Mouse (Mus musculus) neural tube, embryonic 14.5 days (tissue): ENCODE measurements at regions not wholly inside any gene's neighbourhood (a gene's known extent, or its start where the extent isn't known, plus 50 kb on each side); places are given as distances from the start of the nearest gene placed in this dataset.

Experiments
- ATAC-seq: fragments of 200-750 bp; cut with Nextera tagmentation; 2 replicates; pipeline ENCODE4 v1.8.0; 2017; ENCODE audit warnings: low read depth, mild to moderate bottlenecking, moderate TSS enrichment, moderate library complexity
- H3K27ac ChIP-seq: fragments of 300-500 bp; sonication (generic); 2 replicates; pipeline ENCODE4 v1.5.1; 2014; ENCODE audit warnings: low read depth, mild to moderate bottlenecking, control low read depth, low read length, moderate library complexity, mixed read lengths
- H3K27me3 ChIP-seq: fragments of 300-500 bp; sonication (generic); 2 replicates; pipeline ENCODE4 v1.6.1; 2014; ENCODE audit warnings: low read length; ENCODE audit not compliant: control insufficient read depth, insufficient read depth
- H3K36me3 ChIP-seq: fragments of 300-500 bp; sonication (generic); 2 replicates; pipeline ENCODE4 v1.6.1; 2014; ENCODE audit warnings: low read length, mixed read lengths; ENCODE audit not compliant: control insufficient read depth, insufficient read depth
- H3K4me1 ChIP-seq: fragments of 300-500 bp; sonication (generic); 2 replicates; pipeline ENCODE4 v1.6.1; 2014; ENCODE audit warnings: low read length; ENCODE audit not compliant: control insufficient read depth, insufficient read depth
- H3K4me2 ChIP-seq: fragments of 300-500 bp; sonication (generic); 2 replicates; pipeline ENCODE4 v1.6.1; 2014; ENCODE audit warnings: mild to moderate bottlenecking, low read depth, low read length, control low read depth
- H3K4me3 ChIP-seq: fragments of 300-500 bp; sonication (generic); 2 replicates; pipeline ENCODE4 v1.5.1; 2014; ENCODE audit warnings: low read depth, low read length, control low read depth, mixed read lengths
- H3K9ac ChIP-seq: fragments of 300-500 bp; sonication (generic); replicated peaks from 2 replicates; pipeline ENCODE4 v1.6.1; 2014; ENCODE audit warnings: low read depth, mild to moderate bottlenecking, control low read depth, low read length, mixed read lengths
- H3K9me3 ChIP-seq: fragments of 300-500 bp; sonication (generic); 2 replicates; pipeline ENCODE4 v1.6.1; 2016; ENCODE audit warnings: low read length; ENCODE audit not compliant: control insufficient read depth
- WGBS: fragments of 180-500 bp; shearing (Covaris S2); extraction: QIAGEN DNeasy Blood & Tissue Kit; methylation state at CpG from one replicate; pipeline ENCODE4 v1.1.7; 2014; 5-methylcytosine and 5-hydroxymethylcytosine counted together

DNA sequence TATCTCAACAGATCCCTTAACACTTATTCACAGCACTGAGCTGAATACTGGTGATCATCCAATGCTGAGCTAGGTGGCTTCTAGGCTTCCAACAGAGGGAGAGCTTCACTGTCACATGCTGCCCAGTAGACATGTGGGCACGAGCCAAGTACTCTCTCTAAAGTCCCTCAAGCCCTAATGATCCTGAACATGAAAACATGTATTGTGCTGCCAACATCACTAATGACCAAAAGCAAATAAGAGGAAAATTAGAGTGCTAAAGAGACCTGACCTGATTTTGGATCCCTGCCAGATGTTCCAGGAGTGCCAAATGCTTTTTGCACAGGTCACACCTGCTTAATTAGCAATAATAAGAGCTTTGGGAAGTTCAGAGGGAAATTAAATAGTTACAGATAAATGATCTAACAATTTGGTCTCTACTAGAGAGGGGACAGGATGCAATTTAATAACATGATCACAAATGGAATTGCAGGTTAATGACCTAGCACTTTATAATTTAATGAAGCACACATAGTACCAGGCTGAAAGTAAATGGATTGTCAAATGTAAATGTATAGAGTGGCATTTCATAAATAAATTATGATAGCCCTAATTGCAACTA lies 215.6 kb upstream of the Ins1 start:
- H3K4me3 ChIP-seq, result no peak overlapping the region

DNA sequence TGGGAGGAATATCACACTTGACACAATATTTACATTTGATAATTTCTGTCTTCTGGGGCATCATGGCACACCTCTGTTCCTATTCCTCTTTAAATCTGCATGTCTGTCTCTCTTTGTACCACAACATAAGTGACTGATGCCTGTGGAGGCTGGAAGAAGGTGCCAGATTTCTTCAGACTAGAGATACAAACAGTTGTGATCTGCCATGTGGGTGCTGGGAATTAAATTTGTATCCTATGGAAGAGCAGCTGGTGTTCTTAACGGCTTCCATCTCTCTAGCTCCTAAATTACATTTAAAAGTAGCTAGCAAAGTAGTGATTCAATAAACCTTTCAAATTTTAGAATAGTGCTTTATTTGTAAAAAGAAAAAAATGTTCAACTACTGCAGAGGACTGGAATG lies 195.3 kb upstream of the Ins1 start:
- ATAC-seq, result no peak

More for the DNA sequence above, 215.6 kb upstream of the Ins1 start:
- 23% methylated on average over 1 of the region's 1 CpGs for WGBS
- H3K4me2 ChIP-seq, result no peak overlapping the region
- no peak overlapping the region for H3K9ac ChIP-seq
- no peaks in the 10 kb centered on the region for H3K4me1 ChIP-seq
- no peaks in the 10 kb centered on the region for H3K9me3 ChIP-seq
- no peaks in the 10 kb centered on the region for H3K36me3 ChIP-seq
- no peaks in the 10 kb centered on the region for H3K27me3 ChIP-seq
- no peak overlapping the region for H3K27ac ChIP-seq
- ATAC-seq, result peak; percentile 79

DNA sequence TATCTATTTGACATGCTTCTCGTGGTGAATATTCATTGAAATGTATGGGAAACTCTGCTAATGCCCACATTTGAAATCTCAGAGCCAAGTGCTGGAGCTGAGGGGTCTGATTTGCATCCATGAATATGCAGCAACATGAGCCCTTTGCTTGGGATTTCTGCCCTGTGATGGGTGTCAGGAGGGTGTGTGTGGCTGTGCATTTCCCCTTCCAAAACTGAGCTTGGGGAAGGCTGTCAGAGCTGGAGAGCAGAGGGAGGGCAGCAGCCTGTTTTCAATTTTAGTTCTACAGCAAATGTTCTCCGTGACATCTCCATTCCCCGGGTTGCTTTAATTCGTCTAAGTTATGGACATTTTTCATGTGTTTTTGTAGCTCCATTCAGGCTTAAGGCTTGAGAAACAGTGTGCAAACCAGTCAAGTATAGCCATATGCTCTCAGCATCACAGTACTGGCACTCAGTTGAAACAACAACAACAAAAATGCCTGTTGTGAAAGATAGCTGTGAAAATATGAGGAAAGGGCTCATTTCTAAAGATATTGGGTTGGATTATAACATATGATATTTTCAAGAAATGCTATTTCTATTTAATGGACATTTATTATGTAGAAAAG lies 194.1 kb upstream of the Ins1 start:
- no peaks in the 10 kb centered on the region for H3K36me3 ChIP-seq
- no peak overlapping the region for H3K4me2 ChIP-seq
- H3K9ac ChIP-seq, result no peak overlapping the region
- H3K27ac ChIP-seq, result no peak overlapping the region
- no peaks in the 10 kb centered on the region for H3K9me3 ChIP-seq
- ATAC-seq, result no peak
- WGBS, result 66% methylated on average over 4 of the region's 4 CpGs
- H3K4me1 ChIP-seq, result no peaks in the 10 kb centered on the region
- H3K27me3 ChIP-seq, result no peaks in the 10 kb centered on the region
- H3K4me3 ChIP-seq, result no peak overlapping the region

More for the DNA sequence above, 195.3 kb upstream of the Ins1 start:
- 69% methylated on average over 1 of the region's 1 CpGs for WGBS
- Histone ChIP-seq H3K4me2 (no peak overlapping the region), H3K9ac (no peak overlapping the region), H3K9me3 (no peaks in the 10 kb centered on the region), H3K27me3 (no peaks in the 10 kb centered on the region), H3K4me1 (no peaks in the 10 kb centered on the region), H3K36me3 (no peaks in the 10 kb centered on the region), H3K4me3 (no peak overlapping the region), H3K27ac (no peak overlapping the region)

DNA sequence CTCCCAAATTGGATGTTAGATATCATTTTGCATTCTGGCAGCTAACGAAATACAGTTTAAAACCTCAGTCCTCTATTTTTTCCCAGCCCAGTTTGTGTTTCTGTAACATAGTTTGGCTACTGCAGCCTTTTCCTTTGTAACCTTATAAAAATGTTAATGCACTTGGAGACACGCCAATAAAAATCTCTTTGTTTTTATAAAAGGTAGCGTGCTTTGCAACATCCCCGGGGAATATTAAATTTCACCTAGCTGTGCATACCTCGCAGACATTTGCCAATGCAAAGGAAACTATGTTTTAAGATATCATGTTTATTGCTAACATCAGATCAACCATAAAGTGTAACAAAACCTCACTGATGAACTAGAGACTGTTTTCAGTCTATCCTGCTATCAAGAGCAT lies 192.9 kb upstream of the Ins1 start:
- H3K36me3 ChIP-seq, result no peaks in the 10 kb centered on the region
- WGBS, result 57% methylated on average over 5 of the region's 5 CpGs
- no peaks in the 10 kb centered on the region for H3K4me1 ChIP-seq
- no peaks in the 10 kb centered on the region for H3K27me3 ChIP-seq
- H3K27ac ChIP-seq, result no peak overlapping the region
- no peak overlapping the region for H3K9ac ChIP-seq
- no peak overlapping the region for H3K4me3 ChIP-seq
- H3K4me2 ChIP-seq, result no peak overlapping the region
- no peaks in the 10 kb centered on the region for H3K9me3 ChIP-seq
- ATAC-seq, result no peak

DNA sequence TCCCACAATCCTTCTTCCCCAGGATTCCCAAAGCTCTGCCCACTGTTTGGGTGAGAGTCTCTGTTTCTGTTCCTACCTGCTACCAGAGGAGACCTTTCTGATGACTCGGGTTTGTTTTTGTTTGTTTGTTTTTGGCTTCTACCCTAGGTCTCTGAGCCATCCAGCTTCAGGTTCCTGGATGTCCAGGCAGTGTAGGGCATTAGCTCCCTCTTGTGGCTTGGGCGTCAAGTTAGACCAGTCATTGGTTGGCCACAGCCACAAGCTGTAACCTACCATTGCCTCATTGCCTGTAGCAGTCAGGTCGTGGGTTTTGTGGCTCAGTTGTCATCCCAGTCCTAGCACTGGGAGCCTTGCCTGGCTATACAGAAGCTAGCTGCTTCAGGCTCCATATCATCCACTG lies 185.1 kb upstream of the Ins1 start:
- Histone ChIP-seq H3K27ac (no peak overlapping the region), H3K9me3 (no peaks in the 10 kb centered on the region), H3K9ac (no peak overlapping the region), H3K4me1 (no peaks in the 10 kb centered on the region), H3K4me2 (no peak overlapping the region), H3K36me3 (no peaks in the 10 kb centered on the region), H3K27me3 (no peaks in the 10 kb centered on the region), H3K4me3 (no peak overlapping the region)
- no peak for ATAC-seq
- 34% methylated on average over 3 of the region's 3 CpGs for WGBS

DNA sequence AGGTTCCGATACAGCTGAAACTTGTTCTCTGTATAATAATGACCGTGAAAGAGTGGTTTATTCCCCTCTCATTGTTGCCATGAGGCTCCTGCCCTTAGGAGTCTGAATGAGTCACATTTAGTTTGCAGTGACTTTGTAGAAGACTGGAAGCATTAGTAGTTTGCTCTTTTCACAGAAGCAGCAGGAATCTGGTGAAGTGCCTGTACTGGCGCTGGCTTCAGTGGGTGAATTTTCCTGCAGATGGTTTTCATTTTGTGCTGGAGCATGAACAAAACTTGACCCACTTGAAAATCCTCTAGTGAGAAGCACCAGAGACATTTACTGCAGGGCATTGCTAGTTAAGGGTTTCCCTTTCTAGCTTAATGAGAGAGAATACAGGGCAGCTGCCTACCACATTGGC lies 151.7 kb upstream of the Ins1 start:
- Histone ChIP-seq H3K9me3 (no peaks in the 10 kb centered on the region), H3K36me3 (no peaks in the 10 kb centered on the region), H3K27ac (no peak overlapping the region), H3K4me1 (no peaks in the 10 kb centered on the region), H3K4me2 (no peak overlapping the region), H3K9ac (no peak overlapping the region), H3K4me3 (no peak overlapping the region), H3K27me3 (no peaks in the 10 kb centered on the region)
- 20% methylated on average over 3 of the region's 3 CpGs for WGBS
- no peak for ATAC-seq
